Mouse (Mus musculus) stomach, postnatal 0 days (tissue): ENCODE measurements around the gene Il2ra. TPM values are rescaled to one million over a fixed set of nuclear protein-coding genes. Genes with fewer than 3 reads are reported as not detected.
A peak's percentile ranks its signal among the peaks of the same experiment; 100 is the strongest.

Experiments
- ATAC-seq: fragments of 200-750 bp; cut with Nextera tagmentation; 2 replicates; pipeline ENCODE4 v1.8.0; 2017; ENCODE audit not compliant: low FRiP score, low TSS enrichment
- DNase-seq: peaks from one replicate; pipeline ENCODE4 v3.0.0-alpha.2; 2016; ENCODE audit warnings: low spot score
- H3K27ac ChIP-seq: fragments of 300-500 bp; sonication (generic); replicated peaks from 2 replicates; pipeline ENCODE4 v1.5.1; 2014; ENCODE audit warnings: mild to moderate bottlenecking, control low read depth
- H3K27me3 ChIP-seq: fragments of 300-500 bp; sonication (generic); 2 replicates; pipeline ENCODE4 v1.6.1; 2014; ENCODE audit warnings: low read length; ENCODE audit not compliant: control insufficient read depth, insufficient read depth
- H3K36me3 ChIP-seq: fragments of 300-500 bp; sonication (generic); 2 replicates; pipeline ENCODE4 v1.6.1; 2014; ENCODE audit warnings: low read length, mixed read lengths; ENCODE audit not compliant: control insufficient read depth, insufficient read depth
- H3K4me1 ChIP-seq: fragments of 300-500 bp; sonication (generic); replicated peaks from 2 replicates; pipeline ENCODE4 v1.6.1; 2014; ENCODE audit warnings: antibody characterized with exemption; ENCODE audit not compliant: control insufficient read depth, insufficient read depth
- H3K4me2 ChIP-seq: fragments of 300-500 bp; sonication (generic); replicated peaks from 2 replicates; pipeline ENCODE4 v1.6.1; 2014; ENCODE audit warnings: low read depth, mild to moderate bottlenecking, control low read depth, moderate library complexity
- H3K4me3 ChIP-seq: fragments of 300-500 bp; sonication (generic); 2 replicates; pipeline ENCODE4 v1.5.1; 2014; ENCODE audit warnings: low read depth, low read length, control low read depth
- H3K9ac ChIP-seq: fragments of 300-500 bp; sonication (generic); 2 replicates; pipeline ENCODE4 v1.6.1; 2014; ENCODE audit warnings: mild to moderate bottlenecking, low read length, control low read depth, mixed read lengths
- H3K9me3 ChIP-seq: fragments of 300-500 bp; sonication (generic); 2 replicates; pipeline ENCODE4 v1.6.1; 2016; ENCODE audit warnings: low read length; ENCODE audit not compliant: control insufficient read depth
- CTCF ChIP-seq: IDR thresholded peaks from 2 replicates; pipeline ENCODE4 v1.5.1; 2016; ENCODE audit warnings: antibody characterized with exemption, low read depth, mild to moderate bottlenecking, moderate library complexity
- EP300 ChIP-seq: optimal IDR thresholded peaks from 2 replicates; pipeline ENCODE3; 2016; ENCODE audit warnings: antibody characterized with exemption
- WGBS: fragments of 180-500 bp; shearing (Covaris S2); extraction: QIAGEN DNeasy Blood & Tissue Kit; methylation state at CpG from one replicate; pipeline ENCODE4 v1.1.7; 2014; 5-methylcytosine and 5-hydroxymethylcytosine counted together
- polyA plus RNA-seq: library from polyadenylated mRNA; unstranded; fragments of >200 nt; fragmentation: Nextera tagmentation; extraction: Ambion mirVana; gene quantifications from 2 replicates; pipeline ENCODE4 v1.2.1, GENCODE M21; 2015

Gene Il2ra
- polyA plus RNA-seq, 1 experiment from 2014 or later, result not detected

DNA sequence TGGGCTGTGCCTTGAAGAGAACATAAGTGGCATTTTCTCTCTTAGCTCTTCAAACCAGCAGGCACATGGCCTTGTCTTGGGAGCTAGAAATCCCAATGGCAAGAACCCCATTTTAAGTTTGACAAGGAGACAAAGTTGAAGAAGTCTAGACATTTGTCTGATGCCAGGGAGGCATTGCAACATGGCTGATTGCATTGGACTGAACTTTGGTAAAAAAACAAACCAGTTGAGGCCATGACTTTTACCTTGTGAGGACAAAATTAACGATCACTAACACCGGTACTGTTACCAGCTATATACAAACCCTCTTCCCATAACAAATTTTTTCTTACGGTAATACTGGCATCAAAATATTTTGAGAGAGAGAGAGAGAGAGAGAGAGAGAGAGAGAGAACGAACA is 50.7 kb downstream of the Il2ra start:
- WGBS, result 88% methylated on average over 4 of the region's 4 CpGs
- H3K36me3 ChIP-seq, result no peaks in the 10 kb centered on the region
- TF ChIP-seq CTCF, result no peak
- no peak for TF ChIP-seq EP300
- no peaks in the 10 kb centered on the region for H3K9me3 ChIP-seq
- H3K9ac ChIP-seq, result no peak overlapping the region
- H3K27me3 ChIP-seq, result no peaks in the 10 kb centered on the region
- no peak overlapping the region for H3K27ac ChIP-seq
- no peaks in the 10 kb centered on the region for H3K4me1 ChIP-seq
- H3K4me2 ChIP-seq, result no peak overlapping the region
- DNase-seq (no peak), ATAC-seq (no peak)
- H3K4me3 ChIP-seq, result no peak overlapping the region

GRCm38 (mm10) chr2:11694104-11694503 is 51.5 kb downstream of the Il2ra start:
- DNase-seq (no peak), ATAC-seq (no peak)
- Histone ChIP-seq H3K27me3 (no peaks in the 10 kb centered on the region), H3K4me1 (no peaks in the 10 kb centered on the region), H3K9me3 (no peaks in the 10 kb centered on the region), H3K4me2 (no peak overlapping the region), H3K27ac (no peak overlapping the region), H3K9ac (no peak overlapping the region), H3K36me3 (no peaks in the 10 kb centered on the region), H3K4me3 (no peak overlapping the region)
- TF ChIP-seq EP300 (no peak), CTCF (no peak)
- 82% methylated on average over 2 of the region's 2 CpGs for WGBS

GRCm38 (mm10) chr2:11695867-11696266 is 53.3 kb downstream of the Il2ra start:
- DNase-seq (no peak), ATAC-seq (no peak)
- H3K36me3 ChIP-seq, result no peaks in the 10 kb centered on the region
- no peak overlapping the region for H3K27ac ChIP-seq
- WGBS, result 44% methylated on average over 2 of the region's 2 CpGs
- no peak overlapping the region for H3K9ac ChIP-seq
- no peaks in the 10 kb centered on the region for H3K9me3 ChIP-seq
- no peaks in the 10 kb centered on the region for H3K27me3 ChIP-seq
- TF ChIP-seq CTCF, result no peak
- TF ChIP-seq EP300, result no peak
- no peak overlapping the region for H3K4me3 ChIP-seq
- H3K4me2 ChIP-seq, result no peak overlapping the region
- no peaks in the 10 kb centered on the region for H3K4me1 ChIP-seq

DNA sequence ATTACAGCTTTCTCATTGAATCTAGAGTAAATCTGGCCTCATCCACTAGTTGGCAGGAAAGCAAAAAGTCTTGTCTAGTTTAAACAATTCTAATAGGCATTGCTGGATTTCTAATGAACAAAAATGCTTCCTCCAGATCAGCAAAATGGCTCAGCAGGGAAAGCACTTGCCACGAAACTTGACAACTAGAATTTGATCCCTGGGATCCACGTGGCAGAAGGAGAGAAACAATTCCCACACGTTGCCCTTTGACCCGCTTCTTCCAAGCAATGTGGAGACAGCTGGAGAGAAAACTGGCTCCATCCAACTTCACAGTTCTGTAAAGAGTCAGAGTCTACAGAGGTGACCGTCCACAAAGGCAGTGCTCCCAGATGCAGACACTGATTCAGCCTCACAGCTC is 56.4 kb downstream of the Il2ra start:
- no peak overlapping the region for H3K9ac ChIP-seq
- WGBS, result 45% methylated on average over 5 of the region's 5 CpGs
- no peaks in the 10 kb centered on the region for H3K9me3 ChIP-seq

DNA sequence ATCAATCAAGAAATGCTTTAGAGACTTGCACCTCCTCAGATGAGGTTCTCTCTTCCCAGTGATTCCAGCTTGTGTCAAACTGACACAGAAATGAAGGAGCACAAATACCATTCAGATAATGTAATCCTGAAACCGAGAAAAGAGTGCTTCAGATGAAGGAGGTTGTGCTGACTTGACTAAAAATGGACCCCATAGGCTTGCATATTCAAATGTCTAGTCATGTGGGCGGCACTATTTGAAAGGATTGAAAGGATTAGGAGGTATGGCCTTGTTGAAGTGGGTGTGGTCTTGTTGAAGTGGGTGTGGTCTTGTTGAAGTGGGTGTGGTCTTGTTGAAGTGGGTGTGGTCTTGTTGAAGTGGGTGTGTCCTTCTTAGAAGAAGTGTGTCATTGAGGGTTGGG is 57.3 kb downstream of the Il2ra start:
- H3K9ac ChIP-seq, result no peak overlapping the region
- no peak overlapping the region for H3K27ac ChIP-seq
- no peak overlapping the region for H3K4me2 ChIP-seq
- 81% methylated on average over 2 of the region's 2 CpGs for WGBS
- no peak overlapping the region for H3K4me3 ChIP-seq
- no peaks in the 10 kb centered on the region for H3K4me1 ChIP-seq
- TF ChIP-seq CTCF (no peak), EP300 (no peak)
- no peaks in the 10 kb centered on the region for H3K27me3 ChIP-seq
- no peaks in the 10 kb centered on the region for H3K9me3 ChIP-seq
- no peak for DNase-seq
- no peak for ATAC-seq
- H3K36me3 ChIP-seq, result no peaks in the 10 kb centered on the region

More for the DNA sequence above, 56.4 kb downstream of the Il2ra start:
- no peaks in the 10 kb centered on the region for H3K36me3 ChIP-seq
- no peak for DNase-seq
- no peak overlapping the region for H3K27ac ChIP-seq
- no peak for ATAC-seq
- H3K4me1 ChIP-seq, result no peaks in the 10 kb centered on the region
- H3K4me2 ChIP-seq, result no peak overlapping the region
- TF ChIP-seq CTCF (no peak), EP300 (no peak)
- H3K4me3 ChIP-seq, result no peak overlapping the region
- H3K27me3 ChIP-seq, result no peaks in the 10 kb centered on the region

DNA sequence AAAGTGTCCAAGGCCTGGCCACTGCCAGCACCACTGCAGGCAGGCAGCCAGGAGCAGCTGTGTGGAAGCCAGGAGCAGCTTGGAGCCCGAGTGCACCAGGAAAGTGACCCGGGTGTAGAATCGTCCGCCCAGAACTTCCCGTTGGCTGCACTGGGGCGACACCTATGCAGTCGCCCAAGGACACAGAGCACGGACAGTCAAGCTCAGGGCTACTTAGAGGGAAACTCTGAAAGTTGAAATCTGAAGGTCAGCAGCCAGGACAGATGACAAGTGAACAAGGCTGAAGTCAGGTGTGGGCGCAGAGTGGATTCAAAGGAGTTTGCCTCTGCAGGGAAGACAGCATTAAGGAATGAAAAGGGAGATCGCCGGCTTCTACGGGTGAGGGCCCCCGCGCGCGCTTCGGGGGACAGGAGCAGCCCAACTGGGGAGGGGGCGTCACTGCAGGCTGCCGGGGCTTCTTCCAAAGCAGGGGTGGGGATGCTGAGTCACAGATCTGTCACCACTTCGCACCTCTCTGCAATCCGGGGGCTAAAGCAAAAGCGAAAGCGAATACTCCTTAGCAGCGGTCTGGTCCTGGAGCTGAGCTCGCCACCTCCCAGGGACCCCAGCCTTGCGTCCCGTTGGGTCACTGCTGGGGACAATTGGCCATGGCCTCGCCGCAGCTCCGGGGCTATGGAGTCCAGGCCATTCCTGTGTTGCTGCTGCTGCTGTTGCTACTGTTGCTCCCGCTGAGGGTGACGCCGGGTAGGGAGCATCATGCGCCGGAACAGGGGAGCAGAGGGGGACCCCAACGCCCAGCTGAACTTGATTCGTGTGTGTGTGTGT is 62.8 kb downstream of the Il2ra start, which contains the start of gene Il15ra:
Gene Il15ra, plus strand, starts transcription at position 90 of the 825 bp plus-strand sequence.
- no peaks in the 10 kb centered on the region for H3K27me3 ChIP-seq
- peak; percentile 74 for DNase-seq
- no peaks in the 10 kb centered on the region for H3K9me3 ChIP-seq
- under 1% methylated on average over 37 of the region's 37 CpGs for WGBS
- peak within 1 kb of the TSS; percentile 99 for H3K4me2 ChIP-seq
- no peak; the same call in 1 of the 2 replicates for TF ChIP-seq CTCF
- no peak for TF ChIP-seq EP300
- H3K9ac ChIP-seq, result peak within 1 kb of the TSS; percentile 73
- peak within 1 kb of the TSS; percentile 67 for H3K27ac ChIP-seq
- H3K4me1 ChIP-seq, result no peaks in the 10 kb centered on the region
- no peaks in the 10 kb centered on the region for H3K36me3 ChIP-seq
- H3K4me3 ChIP-seq, result peak within 1 kb of the TSS; percentile 76
- peak; percentile 75 for ATAC-seq
